Mouse (Mus musculus): ENCODE measurements around the gene Cadps2. TPM values are rescaled to one million over a fixed set of nuclear protein-coding genes. Genes with fewer than 3 reads are reported as not detected.

The Cadps2 gene
- total and polyA plus RNA-seq, 3 experiments, result not detected

DNA sequence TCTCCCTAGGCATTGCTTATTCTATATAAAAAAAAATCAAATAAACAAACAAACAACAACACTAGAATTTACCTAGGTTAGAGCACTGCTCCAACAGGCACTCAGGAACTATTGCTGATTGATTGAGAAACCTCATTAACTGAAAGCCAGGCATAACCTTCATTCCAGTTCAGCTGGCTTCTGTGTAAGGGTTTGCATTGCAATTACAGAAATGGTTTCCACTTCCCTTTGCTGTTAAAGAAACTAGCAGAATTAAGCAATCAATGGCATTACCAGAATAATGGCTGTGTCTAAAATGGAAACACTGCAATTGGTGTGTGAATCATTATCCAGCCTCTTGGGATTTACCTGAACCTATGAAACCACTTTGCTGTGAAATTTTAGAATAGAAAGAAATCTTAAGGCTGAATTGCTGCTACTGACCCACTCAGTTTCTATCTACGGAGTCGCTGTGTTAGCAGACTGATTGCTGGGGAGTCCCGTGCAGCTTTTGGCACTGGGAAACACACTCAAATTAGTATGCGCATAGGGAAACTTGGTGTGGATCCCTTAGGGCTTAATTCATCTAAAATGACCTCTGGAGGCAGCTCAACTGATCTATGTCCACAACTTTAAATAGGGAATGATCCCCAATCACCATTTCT, 37.7 kb upstream of the Cadps2 start:
- DNase-seq (ENCODE audit: extremely low read depth), result no peak
- no peaks in the 10 kb centered on the region for H3K4me1 ChIP-seq (ENCODE audit: control insufficient read depth in 1 of 2, insufficient read depth in 2 of 2)
- dilution Hi-C loops (cut with MboI; ENCODE audit: extremely low pct_ligation_motif_present, extremely low pct_unique_long_range_greater_than_20kb, low sequenced_read_pairs), result no loop called here

DNA sequence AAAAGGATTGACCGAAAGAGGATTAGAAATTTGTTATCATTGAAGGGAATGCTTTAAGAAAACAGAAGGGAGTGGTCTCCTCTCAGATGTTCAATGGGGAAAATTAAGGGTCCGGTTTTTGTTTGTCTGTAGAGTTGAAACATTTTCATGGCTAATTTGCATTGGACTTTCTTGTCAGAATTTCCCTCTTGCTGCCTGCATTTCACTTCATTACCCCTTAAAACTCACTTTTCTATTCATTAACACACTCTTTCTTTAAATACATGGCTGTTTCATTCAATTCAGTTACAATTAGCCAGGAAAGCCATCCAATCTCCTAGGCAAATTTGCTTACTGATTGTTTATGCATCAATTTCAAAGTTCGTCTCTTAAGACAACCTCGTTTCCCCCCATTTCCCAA, 37.1 kb upstream of the Cadps2 start:
- H3K4me1 ChIP-seq (ENCODE audit: control insufficient read depth in 1 of 2, insufficient read depth in 2 of 2), result no peaks in the 10 kb centered on the region
- H3K9ac ChIP-seq (ENCODE audit: insufficient read depth, low read depth), result no peak overlapping the region
- no peaks in the 10 kb centered on the region for H3K36me3 ChIP-seq (replicated peaks in 1 of 2; ENCODE audit: control insufficient read depth in 1 of 2, insufficient read depth in 1 of 2, low read length in 1 of 2)
- in situ Hi-C loops (cut with MboI; ENCODE audit: low pct_ligation_motif_present, low pct_unique_long_range_greater_than_20kb, low sequenced_read_pairs), result no loop called here
- TF ChIP-seq ZNF384 (IDR thresholded peaks at IDR 0.05; ENCODE audit: low read depth, low read length) (no peak), ETS1 (conservative IDR thresholded peaks at IDR 0.05; ENCODE audit: low read depth, low read length) (no peak), E2F4 (IDR thresholded peaks at IDR 0.05; ENCODE audit: insufficient replicate concordance, low read depth, low read length) (no peak), EP300 (IDR thresholded peaks at IDR 0.05; ENCODE audit: low read length) (no peak)
- DNase-seq (ENCODE audit: extremely low read depth), result no peak
- H3K79me2 ChIP-seq (replicated peaks; ENCODE audit: control insufficient read depth, extremely low read depth, insufficient read depth, poor library complexity, severe bottlenecking), result no peaks in the 10 kb centered on the region
- no peak overlapping the region for H3K4me3 ChIP-seq (replicated peaks in 1 of 3; ENCODE audit: low read depth in 2 of 3, low read length in 2 of 3, poor library complexity in 1 of 3)
- no peaks in the 10 kb centered on the region for H3K27me3 ChIP-seq (replicated peaks)
- no peak overlapping the region for H3K4me2 ChIP-seq (ENCODE audit: insufficient read depth, low read depth, poor library complexity, severe bottlenecking)
- no peaks in the 10 kb centered on the region for H3K9me3 ChIP-seq (replicated peaks; ENCODE audit: low read length)
- dilution Hi-C loops (cut with MboI; ENCODE audit: extremely low pct_ligation_motif_present, extremely low pct_unique_long_range_greater_than_20kb, low sequenced_read_pairs), result no loop called here
- H3K27ac ChIP-seq (ENCODE audit: insufficient read depth, low read depth), result no peak overlapping the region

More for the DNA sequence above, 37.7 kb upstream of the Cadps2 start:
- Histone ChIP-seq H3K9me3 (replicated peaks; ENCODE audit: low read length) (no peaks in the 10 kb centered on the region), H3K27ac (ENCODE audit: insufficient read depth, low read depth) (no peak overlapping the region), H3K36me3 (replicated peaks in 1 of 2; ENCODE audit: control insufficient read depth in 1 of 2, insufficient read depth in 1 of 2, low read length in 1 of 2) (no peaks in the 10 kb centered on the region), H3K4me2 (ENCODE audit: insufficient read depth, low read depth, poor library complexity, severe bottlenecking) (no peak overlapping the region), H3K27me3 (replicated peaks) (no peaks in the 10 kb centered on the region), H3K4me3 (replicated peaks in 1 of 3; ENCODE audit: low read depth in 2 of 3, low read length in 2 of 3, poor library complexity in 1 of 3) (no peak overlapping the region), H3K9ac (ENCODE audit: insufficient read depth, low read depth) (no peak overlapping the region), H3K79me2 (replicated peaks; ENCODE audit: control insufficient read depth, extremely low read depth, insufficient read depth, poor library complexity, severe bottlenecking) (no peaks in the 10 kb centered on the region)
- in situ Hi-C loops (cut with MboI; ENCODE audit: low pct_ligation_motif_present, low pct_unique_long_range_greater_than_20kb, low sequenced_read_pairs), result no loop called here
- TF ChIP-seq GABPA (IDR thresholded peaks at IDR 0.05; ENCODE audit: insufficient replicate concordance, low read depth, low read length) (no peak), UBTF (IDR thresholded peaks at IDR 0.05; ENCODE audit: low read depth, low read length) (no peak), POLR2AphosphoS2 (IDR thresholded peaks at IDR 0.05; ENCODE audit: low read depth, low read length) (no peak), RCOR1 (conservative IDR thresholded peaks at IDR 0.05; ENCODE audit: low read depth, low read length) (no peak), ELF1 (IDR thresholded peaks at IDR 0.05; ENCODE audit: low read depth, low read length) (no peak), SMC3 (IDR thresholded peaks at IDR 0.05; ENCODE audit: low read depth, low read length) (no peak), POLR2A (IDR thresholded peaks at IDR 0.05; ENCODE audit: low read depth, low read length) (no peak), TCF12 (IDR thresholded peaks at IDR 0.05; ENCODE audit: low read depth, low read length) (no peak), ZNF384 (IDR thresholded peaks at IDR 0.05; ENCODE audit: low read depth, low read length) (no peak), ETS1 (conservative IDR thresholded peaks at IDR 0.05; ENCODE audit: low read depth, low read length) (no peak), SIN3A (IDR thresholded peaks at IDR 0.05; ENCODE audit: low read length) (no peak)

DNA sequence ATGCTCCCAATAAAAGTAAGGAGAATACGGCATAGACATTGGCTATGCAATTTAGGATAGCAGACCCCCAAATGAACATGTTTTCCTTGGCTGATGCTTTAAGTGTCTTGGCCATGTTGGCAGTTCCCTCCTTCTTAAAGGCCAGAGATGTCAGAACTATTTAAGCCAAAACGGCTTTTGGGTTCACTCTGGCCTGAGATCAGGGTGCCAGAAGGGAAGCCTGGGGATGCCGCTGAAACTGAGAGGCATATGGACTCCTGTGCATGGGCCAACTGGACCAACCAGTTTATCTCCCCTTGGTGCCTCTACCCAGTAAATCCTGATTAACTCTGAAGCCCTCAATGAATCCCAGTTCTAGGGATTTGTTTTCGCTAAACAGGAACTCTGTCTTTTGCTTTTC, 34.6 kb upstream of the Cadps2 start:
- H3K9me3 ChIP-seq (replicated peaks; ENCODE audit: low read length), result no peaks in the 10 kb centered on the region
- no peaks in the 10 kb centered on the region for H3K4me1 ChIP-seq (ENCODE audit: control insufficient read depth in 1 of 2, insufficient read depth in 2 of 2)
- DNase-seq (ENCODE audit: extremely low read depth), result no peak
- no peaks in the 10 kb centered on the region for H3K27me3 ChIP-seq (replicated peaks)
- no peak overlapping the region for H3K4me2 ChIP-seq (ENCODE audit: insufficient read depth, low read depth, poor library complexity, severe bottlenecking)
- TF ChIP-seq RAD21 (IDR thresholded peaks at IDR 0.05; ENCODE audit: low read depth, low read length) (no peak), CHD2 (IDR thresholded peaks at IDR 0.05; ENCODE audit: low read length) (no peak), MAZ (IDR thresholded peaks at IDR 0.05; ENCODE audit: low read depth, low read length) (no peak)
- dilution Hi-C loops (cut with MboI; ENCODE audit: extremely low pct_ligation_motif_present, extremely low pct_unique_long_range_greater_than_20kb, low sequenced_read_pairs), result no loop called here
- H3K79me2 ChIP-seq (replicated peaks; ENCODE audit: control insufficient read depth, extremely low read depth, insufficient read depth, poor library complexity, severe bottlenecking), result no peaks in the 10 kb centered on the region
- in situ Hi-C loops (cut with MboI; ENCODE audit: low pct_ligation_motif_present, low pct_unique_long_range_greater_than_20kb, low sequenced_read_pairs), result no loop called here
- no peak overlapping the region for H3K4me3 ChIP-seq (replicated peaks in 1 of 3; ENCODE audit: low read depth in 2 of 3, low read length in 2 of 3, poor library complexity in 1 of 3)
- no peak overlapping the region for H3K9ac ChIP-seq (ENCODE audit: insufficient read depth, low read depth)
- H3K36me3 ChIP-seq (replicated peaks in 1 of 2; ENCODE audit: control insufficient read depth in 1 of 2, insufficient read depth in 1 of 2, low read length in 1 of 2), result no peaks in the 10 kb centered on the region
- no peak overlapping the region for H3K27ac ChIP-seq (ENCODE audit: insufficient read depth, low read depth)

Measured in CH12.LX (cell line).